Comparison of ENCODE assay signal across 8 mouse cellular contexts in the genomic region with DNA sequence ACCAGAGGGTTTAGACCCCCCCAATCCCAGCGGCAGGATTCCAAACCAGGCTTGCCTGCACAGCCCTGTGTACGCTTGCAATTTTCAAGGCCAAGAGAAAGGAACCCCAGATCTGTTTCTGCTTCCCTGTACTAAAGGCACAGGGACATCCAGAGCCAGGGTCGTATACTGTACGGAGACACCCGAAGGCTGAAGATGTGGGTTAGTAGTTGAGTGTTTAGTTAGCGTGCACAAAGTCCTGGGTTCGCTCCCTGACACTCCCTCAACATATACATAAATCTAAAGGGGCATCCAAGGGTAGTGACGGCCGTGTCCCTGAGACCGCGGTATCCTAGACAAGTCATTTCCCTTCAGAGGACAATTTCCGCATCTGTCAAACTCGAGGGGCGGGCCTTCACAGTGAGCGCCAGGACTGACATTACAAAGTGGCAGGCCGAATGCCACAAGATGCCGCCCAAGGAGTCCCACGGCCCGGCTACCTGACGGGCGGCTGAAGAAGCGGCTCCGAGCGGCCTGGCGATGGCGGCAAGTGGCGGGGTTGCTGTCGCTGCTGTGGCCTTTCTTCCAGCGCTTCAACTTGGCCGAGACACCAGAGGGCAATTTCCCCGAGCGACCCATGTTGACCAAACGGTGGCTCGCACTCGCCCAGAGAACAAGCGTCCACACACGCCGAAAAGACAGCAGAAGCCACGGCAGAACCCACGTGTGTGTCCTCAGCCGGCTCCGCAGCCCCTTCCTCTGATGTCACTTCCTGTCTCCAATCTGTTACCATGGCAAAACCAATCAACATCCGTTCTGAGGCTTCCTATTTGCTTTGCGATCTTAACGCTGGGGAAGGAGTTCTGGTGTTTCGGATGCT. TPM values are rescaled to one million over a fixed set of nuclear protein-coding genes. Genes with fewer than 3 reads are reported as not detected.
DNase-seq lines count a peak whose midpoint lies in the region; ATAC-seq lines count a peak whose summit lies in the region.

A gene (minus strand): TSS at position 714 of the 859 bp plus-strand sequence.

- peak; percentile 96 for ATAC-seq in activated CD4-positive, CD25-positive, alpha-beta regulatory T cell, adult 4 months
- peak; percentile 83 for ATAC-seq in common myeloid progenitor, adult 5-6 weeks (replicated peaks; ENCODE audit: low read depth, poor library complexity, severe bottlenecking)
- ATAC-seq in megakaryocyte progenitor cell, adult 5-6 weeks (replicated peaks; ENCODE audit: poor library complexity) = peak; percentile 87

- DNase-seq in gastrocnemius, adult 8-10 months (ENCODE audit: low spot score in 2 of 2) = peak; percentile 57 to 62
- DNase-seq in induced T-regulatory cell, adult 2 months (ENCODE audit: low read depth) = peak; percentile 97
- DNase-seq in left cerebral cortex, adult 9 months (ENCODE audit: low spot score in 2 of 2) = peak; percentile 84 to 88
- DNase-seq in right cerebral cortex, postnatal 14 days = peak; percentile 71
- peak; percentile 87 for DNase-seq in yolk sac, embryonic 10.5 days (ENCODE audit: low spot score)

RNA-seq across cellular contexts. Expression of the gene that starts here (rescaled TPM):
- polyA plus RNA-seq in activated CD4-positive, CD25-positive, alpha-beta regulatory T cell, adult 4 months (2017; shearing (Covaris generic)) = 1 to 10 TPM; 6.9 to 8.8 TPM
- 20.5 and 23.3 TPM in 2 replicates for total RNA-seq in common myeloid progenitor, adult 5-6 weeks (2017)
- 10 to 100 TPM; 30.0 to 34.9 (median 32.2) TPM for total RNA-seq in gastrocnemius, adult 8-10 months (2022)
- 10.4 and 10.5 TPM in 2 replicates for total RNA-seq in megakaryocyte progenitor cell, adult 5-6 weeks (2015)
- total RNA-seq in megakaryocyte progenitor cell, adult 5-6 weeks (2017) = 18.9 and 20.5 TPM in 2 replicates

Comparison
In these comparisons a context has a peak if more than half of its experiments do, and no peak if none do; other contexts are left out.
1. Peak in every context shown above with its lines: DNase-seq and ATAC-seq.